Mouse (Mus musculus) kidney, postnatal 0 days (tissue): ENCODE data around the gene Fgfr2. TPM values are rescaled to one million over a fixed set of nuclear protein-coding genes. Genes with fewer than 3 reads are reported as not detected.

Experiments used
- ATAC-seq: fragments of 200-750 bp; cut with Nextera tagmentation; replicated peaks from 2 replicates; pipeline ENCODE4 v1.8.0; 2017; ENCODE audit warnings: low read depth, moderate number of reproducible peaks, moderate TSS enrichment, moderate library complexity; ENCODE audit not compliant: low FRiP score
- DNase-seq: peaks from one replicate; pipeline ENCODE4 v3.0.0-alpha.2; 2016; ENCODE audit warnings: low spot score
- H3K27ac ChIP-seq: fragments of 300-500 bp; sonication (generic); 2 replicates; pipeline ENCODE4 v1.5.1; 2014; ENCODE audit warnings: mild to moderate bottlenecking
- H3K27me3 ChIP-seq: fragments of 300-500 bp; sonication (generic); 2 replicates; pipeline ENCODE4 v1.6.1; 2014; ENCODE audit warnings: low read length, mixed read lengths; ENCODE audit not compliant: insufficient read depth
- H3K36me3 ChIP-seq: fragments of 300-500 bp; sonication (generic); 2 replicates; pipeline ENCODE4 v1.6.1; 2014; ENCODE audit warnings: low read length, mixed read lengths; ENCODE audit not compliant: insufficient read depth
- H3K4me1 ChIP-seq: fragments of 300-500 bp; sonication (generic); replicated peaks from 2 replicates; pipeline ENCODE4 v1.6.1; 2014; ENCODE audit warnings: antibody characterized with exemption, low read length, mixed read lengths; ENCODE audit not compliant: insufficient read depth
- H3K4me2 ChIP-seq: fragments of 300-500 bp; sonication (generic); 2 replicates; pipeline ENCODE4 v1.6.1; 2014; ENCODE audit warnings: mild to moderate bottlenecking, low read length, moderate library complexity, mixed read lengths
- H3K4me3 ChIP-seq: fragments of 300-500 bp; sonication (generic); replicated peaks from 2 replicates; pipeline ENCODE4 v1.5.1; 2014; ENCODE audit warnings: low read depth, low read length
- H3K9ac ChIP-seq: fragments of 300-500 bp; sonication (generic); 2 replicates; pipeline ENCODE4 v1.6.1; 2014; ENCODE audit warnings: low read depth, low read length
- H3K9me3 ChIP-seq: fragments of 300-500 bp; sonication (generic); replicated peaks from 2 replicates; pipeline ENCODE4 v1.6.1; 2016; ENCODE audit warnings: low read length, inconsistent platforms, mixed read lengths
- CTCF ChIP-seq: IDR thresholded peaks from 2 replicates; pipeline ENCODE4 v1.5.1; 2016; ENCODE audit warnings: antibody characterized with exemption, low read depth, mild to moderate bottlenecking, moderate library complexity
- WGBS: fragments of 180-500 bp; shearing (Covaris S2); extraction: QIAGEN DNeasy Blood & Tissue Kit; methylation state at CpG from one replicate; pipeline ENCODE4 v1.1.7; 2014; 5-methylcytosine and 5-hydroxymethylcytosine counted together
- polyA plus RNA-seq: library from polyadenylated mRNA; unstranded; fragments of >200 nt; fragmentation: Nextera tagmentation; extraction: Ambion mirVana; gene quantifications from 2 replicates; pipeline ENCODE4 v1.2.1, GENCODE M21; 2015

Gene Fgfr2
- polyA plus RNA-seq, 1 experiment from 2014 or later: 79.8 TPM

DNA sequence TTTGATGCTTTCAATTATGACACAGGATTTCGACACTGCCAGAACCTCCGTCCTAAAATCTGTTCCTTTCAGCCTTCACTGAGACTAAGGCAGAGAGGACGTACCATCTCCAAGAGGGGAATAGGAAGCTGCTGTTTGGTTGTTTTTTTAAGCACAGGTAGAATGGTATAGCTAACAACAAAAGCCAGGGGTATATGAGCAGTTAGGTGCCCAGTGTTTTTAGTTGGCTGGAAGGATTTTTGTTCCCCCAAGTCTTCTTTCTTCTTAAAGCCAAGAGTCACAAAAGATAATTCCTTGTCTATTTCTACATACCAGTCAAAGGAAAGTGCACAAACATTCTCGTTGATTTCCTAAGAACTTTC lies 2859.9 kb downstream of the Fgfr2 start:
- no peak for TF ChIP-seq CTCF
- 43% methylated on average over 4 of the region's 4 CpGs for WGBS

DNA sequence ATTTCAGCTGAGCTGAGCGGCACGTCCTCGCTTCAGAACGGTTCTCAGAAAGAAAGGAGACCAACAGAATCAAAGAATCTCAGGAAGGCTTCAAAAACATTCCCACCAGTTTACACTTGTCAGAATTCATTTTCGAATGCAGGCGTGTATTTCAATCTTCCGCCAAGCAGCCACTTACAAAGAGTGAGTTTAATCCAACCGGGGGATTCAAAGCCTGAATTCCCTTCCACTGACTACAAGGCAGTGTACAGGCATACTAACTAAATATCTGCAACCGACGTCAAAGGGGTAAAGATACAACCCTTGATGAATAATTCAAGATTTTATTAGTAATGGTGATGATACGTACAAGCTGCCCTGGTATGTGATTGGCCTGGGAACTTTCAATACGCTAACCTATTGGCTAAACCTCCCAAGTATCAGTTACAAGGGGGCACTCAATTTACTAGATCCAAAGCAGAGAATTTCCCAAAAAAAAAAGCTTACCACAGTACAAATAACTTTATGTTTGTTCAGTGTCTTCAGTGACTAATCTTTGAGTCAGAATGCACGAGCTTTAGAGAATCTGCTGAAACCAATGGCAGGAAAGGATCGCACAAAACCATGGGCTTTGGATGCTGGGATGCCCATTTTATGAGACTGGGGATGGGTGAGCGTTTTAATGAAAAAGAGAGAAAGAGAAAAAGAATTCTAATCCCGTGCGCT lies 2860.5 kb downstream of the Fgfr2 start:
- peak overlapping the region; percentile 84 for H3K4me3 ChIP-seq
- no peak for DNase-seq
- no peak for ATAC-seq
- peaks cover 29% of the 10 kb centered on the region for H3K4me1 ChIP-seq
- peak overlapping the region; percentile 35; the same call in 1 of the 2 replicates for H3K9ac ChIP-seq
- peak overlapping the region; percentile 80 for H3K4me2 ChIP-seq
- WGBS: 36% methylated on average over 17 of the region's 17 CpGs
- no peaks in the 10 kb centered on the region for H3K9me3 ChIP-seq
- peak overlapping the region; percentile 57 for H3K27ac ChIP-seq
- H3K27me3 ChIP-seq: no peaks in the 10 kb centered on the region
- TF ChIP-seq CTCF: no peak
- H3K36me3 ChIP-seq: no peaks in the 10 kb centered on the region

More for the DNA sequence above, 2859.9 kb downstream of the Fgfr2 start:
- H3K27ac ChIP-seq: peak overlapping the region; percentile 91; the same call in 1 of the 2 replicates
- ATAC-seq: no peak
- no peaks in the 10 kb centered on the region for H3K27me3 ChIP-seq
- peak overlapping the region; percentile 84 for H3K4me3 ChIP-seq
- no peaks in the 10 kb centered on the region for H3K36me3 ChIP-seq
- peaks cover 29% of the 10 kb centered on the region for H3K4me1 ChIP-seq
- DNase-seq: no peak
- H3K9ac ChIP-seq: peak overlapping the region; percentile 79
- peak overlapping the region; percentile 80 for H3K4me2 ChIP-seq
- no peaks in the 10 kb centered on the region for H3K9me3 ChIP-seq

DNA sequence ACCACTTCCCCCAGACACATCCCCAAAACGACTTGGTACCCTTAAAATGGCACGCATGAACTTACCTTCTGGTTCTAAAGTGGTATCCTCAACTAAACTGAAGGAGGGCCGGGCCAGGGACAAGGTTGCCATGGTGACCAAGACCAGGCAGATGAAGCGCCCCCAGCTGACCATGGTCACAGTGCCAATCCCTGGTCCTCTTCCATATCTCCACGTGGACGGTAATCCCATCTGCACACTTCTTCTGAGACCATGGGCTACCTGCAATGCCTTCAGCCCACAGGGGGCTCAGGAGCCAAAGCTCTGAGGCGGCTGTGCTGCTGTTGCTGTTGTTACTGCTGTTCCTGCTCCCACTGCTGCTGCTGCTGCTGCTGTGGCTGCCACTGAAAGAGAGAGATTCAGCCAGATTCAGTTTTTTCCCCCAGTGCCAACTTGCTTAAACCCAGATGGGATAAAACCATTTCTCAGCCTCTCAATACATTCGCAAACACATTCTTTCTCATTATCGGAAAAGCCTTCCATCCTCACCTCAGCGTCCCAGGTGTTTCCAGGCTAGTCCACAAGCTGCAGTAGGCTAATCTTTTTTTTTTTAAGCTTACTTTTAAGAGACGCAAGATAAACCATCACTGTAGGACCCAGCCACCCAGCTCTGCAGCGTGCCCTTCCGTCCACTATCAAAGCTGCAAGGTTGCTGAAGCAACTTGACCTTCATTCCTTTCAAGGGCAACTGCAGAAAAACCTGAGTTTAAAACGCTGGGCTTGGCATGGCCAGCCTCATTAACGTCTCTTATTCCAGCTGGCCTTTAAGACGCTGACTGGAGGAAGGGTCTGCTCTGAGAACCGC lies 2861.2 kb downstream of the Fgfr2 start:
- peak overlapping the region; percentile 57 for H3K27ac ChIP-seq
- no peaks in the 10 kb centered on the region for H3K27me3 ChIP-seq
- ATAC-seq: no peak
- peaks cover 29% of the 10 kb centered on the region for H3K4me1 ChIP-seq
- no peak; the same call in 1 of the 2 replicates for TF ChIP-seq CTCF
- no peak for DNase-seq
- H3K9me3 ChIP-seq: no peaks in the 10 kb centered on the region
- peak overlapping the region; percentile 84 for H3K4me3 ChIP-seq
- no peaks in the 10 kb centered on the region for H3K36me3 ChIP-seq
- H3K9ac ChIP-seq: peak overlapping the region; percentile 35; the same call in 1 of the 2 replicates
- H3K4me2 ChIP-seq: peak overlapping the region; percentile 80
- 42% methylated on average over 17 of the region's 17 CpGs for WGBS

DNA sequence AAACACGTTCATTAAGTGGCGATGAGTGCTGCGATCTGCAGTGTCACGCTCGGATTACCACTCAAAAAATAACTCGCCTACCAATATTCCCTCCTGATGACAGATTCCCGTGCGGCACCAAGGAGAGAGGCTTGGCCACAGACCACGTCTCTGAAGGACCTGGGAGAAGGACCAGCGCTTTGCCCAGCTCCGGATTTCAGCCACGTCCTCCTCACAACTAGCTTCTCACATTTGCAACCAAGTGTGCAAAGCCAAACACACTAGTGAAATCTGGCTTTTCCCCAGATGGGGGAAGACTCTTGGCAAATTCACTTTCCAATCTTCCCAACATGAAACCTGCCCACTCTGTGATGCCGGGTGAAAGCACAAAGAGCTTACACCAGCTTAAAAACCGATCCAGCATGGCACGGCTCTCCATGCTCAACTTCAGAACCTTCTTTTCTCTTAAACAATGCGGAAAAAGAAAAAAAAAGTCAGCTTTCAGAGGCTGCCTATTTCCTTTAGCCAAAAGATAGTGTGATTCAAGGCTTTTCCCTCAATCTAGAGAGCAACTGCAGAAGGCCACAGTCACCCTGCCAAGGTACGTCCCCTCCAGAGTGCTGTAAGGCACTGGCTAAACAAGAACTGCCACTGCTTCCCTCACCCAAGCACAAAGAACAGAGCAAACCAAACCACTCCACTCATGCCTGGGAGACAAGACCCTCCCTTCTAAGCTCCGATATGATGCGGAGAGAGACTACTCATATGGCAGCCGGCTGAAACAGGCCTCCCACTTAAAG lies 2862.1 kb downstream of the Fgfr2 start:
- Histone ChIP-seq H3K9me3 (no peaks in the 10 kb centered on the region), H3K36me3 (no peaks in the 10 kb centered on the region), H3K4me2 (peak overlapping the region; percentile 80), H3K27me3 (no peaks in the 10 kb centered on the region), H3K4me3 (peak overlapping the region; percentile 8; the same call in 1 of the 2 replicates), H3K4me1 (peaks cover 29% of the 10 kb centered on the region), H3K27ac (no peak overlapping the region; the same call in 1 of the 2 replicates), H3K9ac (peak overlapping the region; percentile 31; the same call in 1 of the 2 replicates)
- TF ChIP-seq CTCF: no peak
- DNase-seq: no peak
- WGBS: 52% methylated on average over 20 of the region's 20 CpGs
- ATAC-seq: no peak

DNA sequence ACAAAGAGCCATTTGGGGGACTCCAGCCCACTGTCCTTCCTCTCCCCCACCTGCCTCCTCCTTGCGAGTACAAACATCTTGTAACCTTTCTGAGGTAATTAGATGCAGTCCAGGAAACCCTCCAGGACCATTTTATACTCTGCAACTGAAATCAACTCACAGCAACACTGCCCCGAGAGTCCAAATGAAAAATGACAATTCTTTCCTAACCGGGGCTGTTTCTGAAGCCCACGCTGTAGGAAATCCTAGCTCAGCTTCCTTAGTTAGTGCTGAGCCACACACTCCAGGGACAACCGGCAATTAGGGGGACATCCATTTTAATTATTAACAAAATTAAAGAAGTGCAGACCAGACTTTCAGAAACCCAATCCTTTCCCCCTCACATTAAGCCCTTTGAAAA lies 2863.1 kb downstream of the Fgfr2 start:
- Histone ChIP-seq H3K4me1 (peaks cover 29% of the 10 kb centered on the region), H3K36me3 (no peaks in the 10 kb centered on the region), H3K4me3 (peak overlapping the region; percentile 5; the same call in 1 of the 2 replicates), H3K4me2 (peak overlapping the region; percentile 80), H3K9ac (0 out of 2 replicates have a peak overlapping the region, but pooled peaks have one; percentile 31), H3K27me3 (no peaks in the 10 kb centered on the region), H3K9me3 (no peaks in the 10 kb centered on the region), H3K27ac (peak overlapping the region; percentile 26; the same call in 1 of the 2 replicates)
- ATAC-seq: peak; percentile 4; the same call in 1 of the 2 replicates
- WGBS: 18% methylated on average over 5 of the region's 5 CpGs
- peak; percentile 61 for DNase-seq
- TF ChIP-seq CTCF: peak; percentile 46; the same call in 1 of the 2 replicates
